Mouse (Mus musculus) stomach, postnatal 0 days (tissue): ENCODE results near the gene Mmp14. TPM values are rescaled to one million over a fixed set of nuclear protein-coding genes. Genes with fewer than 3 reads are reported as not detected.

Experiments
- ATAC-seq: fragments of 200-750 bp; cut with Nextera tagmentation; 2 replicates; pipeline ENCODE4 v1.8.0; 2017; ENCODE audit not compliant: low FRiP score, low TSS enrichment
- DNase-seq: peaks from one replicate; pipeline ENCODE4 v3.0.0-alpha.2; 2016; ENCODE audit warnings: low spot score
- H3K27ac ChIP-seq: fragments of 300-500 bp; sonication (generic); replicated peaks from 2 replicates; pipeline ENCODE4 v1.5.1; 2014; ENCODE audit warnings: mild to moderate bottlenecking, control low read depth
- H3K27me3 ChIP-seq: fragments of 300-500 bp; sonication (generic); 2 replicates; pipeline ENCODE4 v1.6.1; 2014; ENCODE audit warnings: low read length; ENCODE audit not compliant: control insufficient read depth, insufficient read depth
- H3K36me3 ChIP-seq: fragments of 300-500 bp; sonication (generic); 2 replicates; pipeline ENCODE4 v1.6.1; 2014; ENCODE audit warnings: low read length, mixed read lengths; ENCODE audit not compliant: control insufficient read depth, insufficient read depth
- H3K4me1 ChIP-seq: fragments of 300-500 bp; sonication (generic); replicated peaks from 2 replicates; pipeline ENCODE4 v1.6.1; 2014; ENCODE audit warnings: antibody characterized with exemption; ENCODE audit not compliant: control insufficient read depth, insufficient read depth
- H3K4me2 ChIP-seq: fragments of 300-500 bp; sonication (generic); replicated peaks from 2 replicates; pipeline ENCODE4 v1.6.1; 2014; ENCODE audit warnings: low read depth, mild to moderate bottlenecking, control low read depth, moderate library complexity
- H3K4me3 ChIP-seq: fragments of 300-500 bp; sonication (generic); 2 replicates; pipeline ENCODE4 v1.5.1; 2014; ENCODE audit warnings: low read depth, low read length, control low read depth
- H3K9ac ChIP-seq: fragments of 300-500 bp; sonication (generic); 2 replicates; pipeline ENCODE4 v1.6.1; 2014; ENCODE audit warnings: mild to moderate bottlenecking, low read length, control low read depth, mixed read lengths
- H3K9me3 ChIP-seq: fragments of 300-500 bp; sonication (generic); 2 replicates; pipeline ENCODE4 v1.6.1; 2016; ENCODE audit warnings: low read length; ENCODE audit not compliant: control insufficient read depth
- CTCF ChIP-seq: IDR thresholded peaks from 2 replicates; pipeline ENCODE4 v1.5.1; 2016; ENCODE audit warnings: antibody characterized with exemption, low read depth, mild to moderate bottlenecking, moderate library complexity
- EP300 ChIP-seq: optimal IDR thresholded peaks from 2 replicates; pipeline ENCODE3; 2016; ENCODE audit warnings: antibody characterized with exemption
- WGBS: fragments of 180-500 bp; shearing (Covaris S2); extraction: QIAGEN DNeasy Blood & Tissue Kit; methylation state at CpG from one replicate; pipeline ENCODE4 v1.1.7; 2014; 5-methylcytosine and 5-hydroxymethylcytosine counted together
- polyA plus RNA-seq: library from polyadenylated mRNA; unstranded; fragments of >200 nt; fragmentation: Nextera tagmentation; extraction: Ambion mirVana; gene quantifications from 2 replicates; pipeline ENCODE4 v1.2.1, GENCODE M21; 2015

Gene Mmp14
- polyA plus RNA-seq, 1 experiment from 2014 or later = 63.9 TPM

DNA sequence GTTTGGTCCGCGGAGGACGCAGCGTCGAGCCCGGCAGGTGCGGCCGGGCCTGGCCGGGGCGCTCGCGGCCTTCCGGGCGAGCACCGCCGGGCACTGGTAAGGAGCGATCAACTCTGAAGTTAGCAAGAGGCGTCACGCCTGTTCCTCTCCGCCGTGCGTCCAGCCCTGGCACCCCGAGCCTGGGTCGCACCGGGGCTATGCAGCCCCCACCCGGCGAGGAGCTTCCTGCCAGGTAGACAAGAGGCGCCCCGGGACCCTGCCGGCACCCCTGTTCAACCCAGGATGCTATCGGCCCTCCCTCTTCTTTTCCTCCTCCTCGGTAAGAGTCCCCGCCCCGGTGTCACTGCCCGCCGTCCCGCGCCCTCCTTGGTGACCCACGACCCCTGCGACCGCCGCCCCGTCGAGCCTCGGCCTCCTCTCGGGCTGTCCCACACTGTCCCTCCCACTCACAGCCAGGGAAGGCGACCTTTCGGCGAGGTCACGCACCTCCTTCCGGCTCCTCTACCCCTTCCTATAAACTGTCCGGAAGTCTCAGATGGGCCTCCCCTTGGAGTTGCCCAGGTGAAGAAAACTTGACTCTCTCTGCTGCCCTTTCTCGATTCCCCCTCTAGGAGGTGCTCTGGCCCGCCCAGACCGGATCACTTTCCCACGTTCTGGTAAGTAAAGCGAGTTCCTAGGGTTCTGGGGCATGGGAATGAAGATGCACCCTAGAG, 33.0 kb downstream of the Mmp14 start:
- peak; percentile 84 for DNase-seq
- TF ChIP-seq EP300 (no peak), CTCF (peak; percentile 80)
- peak overlapping the region; percentile 84 for H3K4me2 ChIP-seq
- H3K27me3 ChIP-seq = no peaks in the 10 kb centered on the region
- no peaks in the 10 kb centered on the region for H3K9me3 ChIP-seq
- no peaks in the 10 kb centered on the region; the same call in 1 of the 2 replicates for H3K4me1 ChIP-seq
- H3K27ac ChIP-seq = peak overlapping the region; percentile 95
- H3K9ac ChIP-seq = peak overlapping the region; percentile 92
- H3K36me3 ChIP-seq = peaks cover 21% of the 10 kb centered on the region
- ATAC-seq = peak; percentile 83
- WGBS = 1% methylated on average over 40 of the region's 57 CpGs
- peak overlapping the region; percentile 92 for H3K4me3 ChIP-seq

- Histone ChIP-seq H3K4me3 (no peak overlapping the region), H3K4me2 (no peak overlapping the region), H3K27ac (no peak overlapping the region), H3K27me3 (no peaks in the 10 kb centered on the region), H3K36me3 (peaks cover 29% of the 10 kb centered on the region), H3K9me3 (no peaks in the 10 kb centered on the region), H3K9ac (no peak overlapping the region), H3K4me1 (0 out of 2 replicates have a peak, but pooled peaks cover 4% of the 10 kb centered on the region)
- WGBS = 83% methylated on average over 2 of the region's 2 CpGs
- ATAC-seq (no peak), DNase-seq (no peak)
- TF ChIP-seq CTCF (no peak), EP300 (no peak)
Observed at GRCm38 (mm10) chr14:54471467-54471866, 40.1 kb downstream of the Mmp14 start.

- H3K4me2 ChIP-seq = no peak overlapping the region
- H3K9me3 ChIP-seq = no peaks in the 10 kb centered on the region
- DNase-seq (no peak), ATAC-seq (no peak)
- H3K4me1 ChIP-seq = 0 out of 2 replicates have a peak, but pooled peaks cover 4% of the 10 kb centered on the region
- H3K4me3 ChIP-seq = no peak overlapping the region
- TF ChIP-seq EP300 (no peak), CTCF (no peak)
- 48% methylated on average over 5 of the region's 5 CpGs for WGBS
- no peak overlapping the region for H3K9ac ChIP-seq
- H3K36me3 ChIP-seq = peaks cover 26% of the 10 kb centered on the region
- H3K27ac ChIP-seq = no peak overlapping the region
- H3K27me3 ChIP-seq = no peaks in the 10 kb centered on the region
Observed at GRCm38 (mm10) chr14:54472671-54473070, 41.3 kb downstream of the Mmp14 start.

DNA sequence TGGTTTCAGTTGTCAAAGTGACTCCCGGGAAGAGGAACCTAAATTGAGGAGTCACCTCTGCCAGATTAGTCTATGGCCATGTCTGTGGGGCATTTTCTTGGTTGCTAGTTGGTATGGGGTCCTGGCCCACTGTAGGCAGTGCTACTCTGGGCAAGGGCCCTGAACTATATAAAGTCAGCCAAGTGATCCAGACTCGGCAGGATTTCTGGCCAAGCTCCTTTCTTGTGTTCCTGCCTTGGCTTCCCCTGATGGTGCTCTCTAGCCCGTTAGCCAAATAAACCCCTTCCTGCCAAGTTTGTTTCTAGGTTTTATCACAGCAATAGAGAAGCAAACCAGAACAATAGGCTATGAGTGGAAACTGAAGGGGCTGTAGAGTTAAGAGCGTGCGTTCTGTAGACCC, 43.3 kb downstream of the Mmp14 start:
- Histone ChIP-seq H3K4me1 (0 out of 2 replicates have a peak, but pooled peaks cover 4% of the 10 kb centered on the region), H3K36me3 (0 out of 2 replicates have a peak, but pooled peaks cover 5% of the 10 kb centered on the region), H3K4me2 (no peak overlapping the region), H3K9ac (no peak overlapping the region), H3K4me3 (no peak overlapping the region), H3K27me3 (peaks cover 6% of the 10 kb centered on the region; the same call in 1 of the 2 replicates), H3K9me3 (no peaks in the 10 kb centered on the region), H3K27ac (no peak overlapping the region)
- WGBS = 77% methylated on average over 5 of the region's 5 CpGs
- TF ChIP-seq CTCF = no peak
- no peak for TF ChIP-seq EP300
- ATAC-seq (no peak), DNase-seq (no peak)

GRCm38 (mm10) chr14:54475941-54476844, 44.8 kb downstream of the Mmp14 start, which contains the start of gene Rem2:
Gene Rem2, plus strand, starts transcription at chr14:54476100.
- Histone ChIP-seq H3K36me3 (no peaks in the 10 kb centered on the region), H3K9ac (peak within 1 kb of the TSS; percentile 47), H3K4me1 (0 out of 2 replicates have a peak, but pooled peaks cover 4% of the 10 kb centered on the region), H3K27me3 (peaks cover 6% of the 10 kb centered on the region; the same call in 1 of the 2 replicates), H3K4me3 (peak within 1 kb of the TSS; percentile 32), H3K9me3 (no peaks in the 10 kb centered on the region), H3K4me2 (peak within 1 kb of the TSS; percentile 66), H3K27ac (no peak within 1 kb of the TSS)
- DNase-seq (peak; percentile 63), ATAC-seq (peak; percentile 63)
- TF ChIP-seq EP300 (no peak), CTCF (no peak)
- WGBS = 3% methylated on average over 21 of the region's 23 CpGs
